Mouse (Mus musculus): ENCODE measurements around the gene Nabp1. TPM values are rescaled to one million over a fixed set of nuclear protein-coding genes. Genes with fewer than 3 reads are reported as not detected.

Gene Nabp1
- polyA plus RNA-seq, 1 experiment = 176 TPM

DNA sequence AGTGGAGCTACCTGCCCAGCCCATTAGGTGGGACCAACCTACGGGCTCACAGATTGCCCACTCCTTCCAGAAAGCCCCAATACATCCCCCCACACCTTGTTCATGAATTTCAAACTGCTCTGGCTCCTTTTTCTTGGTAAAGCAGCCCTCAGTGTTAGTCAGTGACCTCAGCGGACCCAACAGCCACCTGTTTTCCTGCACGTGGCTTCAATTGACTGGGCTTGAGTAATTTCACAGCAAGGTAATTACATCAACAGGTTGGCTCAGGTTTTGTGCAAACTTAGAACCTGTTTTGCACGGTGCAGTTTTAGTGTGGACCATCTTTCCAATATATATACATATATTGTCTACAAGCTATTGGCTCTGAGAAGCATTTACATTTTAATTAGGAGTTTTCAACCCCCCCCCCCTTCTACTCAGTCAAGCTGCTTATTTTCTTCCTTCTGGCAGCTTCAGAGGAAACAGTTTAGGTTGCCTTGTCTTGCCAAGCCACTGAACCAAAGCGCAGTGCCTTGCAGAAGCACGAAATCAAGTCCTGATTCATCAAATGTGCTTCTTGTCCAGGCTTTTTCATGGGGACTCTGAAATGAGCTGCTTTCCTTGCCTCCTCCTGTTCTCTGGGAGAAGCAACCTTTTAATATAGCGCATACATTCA, 35.0 kb upstream of the Nabp1 start:
- no peak overlapping the region for H3K27ac ChIP-seq (ENCODE audit: insufficient read depth, low read depth, low read length)
- H3K4me3 ChIP-seq (ENCODE audit: insufficient read depth, low read depth, low read length) = no peak overlapping the region
- 0 out of 2 replicates have a peak, but pooled peaks cover 3% of the 10 kb centered on the region for H3K4me1 ChIP-seq (ENCODE audit: control insufficient read depth, insufficient read depth, low read length)
- 73% methylated on average over 7 of the region's 7 CpGs for WGBS
- TF ChIP-seq POLR2A (IDR thresholded peaks at IDR 0.05; ENCODE audit: insufficient read depth, low read depth, low read length) (no peak), CTCF (IDR thresholded peaks at IDR 0.05; ENCODE audit: insufficient read depth, low read depth, low read length) (no peak)

DNA sequence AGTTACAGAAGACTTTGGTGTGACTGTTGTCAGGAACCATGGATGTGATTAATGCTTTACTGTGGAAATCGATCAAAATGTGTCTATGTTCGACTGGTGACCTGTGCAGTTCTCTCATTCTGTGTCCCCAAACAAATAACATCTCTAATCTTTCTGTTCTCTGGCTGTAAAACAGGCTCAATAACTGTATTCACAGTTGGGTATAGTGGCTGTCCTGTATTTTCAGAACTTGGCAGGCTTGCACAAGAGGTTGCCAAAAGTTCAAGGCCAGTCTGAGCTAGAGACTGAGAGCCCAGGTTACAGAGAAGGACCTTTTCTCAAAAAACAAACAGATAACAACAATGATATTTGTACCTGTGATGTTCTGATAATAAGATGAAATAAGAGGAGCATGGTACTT, 34.1 kb upstream of the Nabp1 start:
- Histone ChIP-seq H3K27ac (ENCODE audit: insufficient read depth, low read depth, low read length) (no peak overlapping the region), H3K4me1 (ENCODE audit: control insufficient read depth, insufficient read depth, low read length) (0 out of 2 replicates have a peak, but pooled peaks cover 3% of the 10 kb centered on the region), H3K4me3 (ENCODE audit: insufficient read depth, low read depth, low read length) (no peak overlapping the region)
- 76% methylated on average over 2 of the region's 2 CpGs for WGBS
- no peak for TF ChIP-seq POLR2A (IDR thresholded peaks at IDR 0.05; ENCODE audit: insufficient read depth, low read depth, low read length)
- no peak for TF ChIP-seq CTCF (IDR thresholded peaks at IDR 0.05; ENCODE audit: insufficient read depth, low read depth, low read length)

DNA sequence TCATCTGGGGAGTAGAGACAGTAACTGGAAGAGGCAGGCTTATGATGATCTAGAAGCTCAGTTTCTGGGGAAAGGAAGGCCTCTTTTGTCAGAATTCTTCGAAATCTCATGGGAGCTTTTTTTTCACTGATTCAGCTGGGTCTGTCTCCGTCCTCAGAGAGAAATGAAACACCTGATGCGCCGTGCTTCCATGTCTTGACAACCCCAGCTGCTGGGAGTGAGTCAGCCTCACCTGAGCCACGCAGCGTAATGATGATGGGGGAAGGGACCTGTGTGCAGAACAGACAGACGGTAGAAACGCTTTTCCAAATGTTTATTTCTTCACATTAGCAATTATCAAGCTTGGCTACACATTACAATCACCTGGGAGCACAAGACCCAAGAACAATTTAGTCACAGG, 31.6 kb upstream of the Nabp1 start:
- Histone ChIP-seq H3K4me1 (ENCODE audit: control insufficient read depth, insufficient read depth, low read length) (0 out of 2 replicates have a peak, but pooled peaks cover 3% of the 10 kb centered on the region), H3K4me3 (ENCODE audit: insufficient read depth, low read depth, low read length) (no peak overlapping the region), H3K27ac (ENCODE audit: insufficient read depth, low read depth, low read length) (no peak overlapping the region)
- WGBS = 74% methylated on average over 8 of the region's 8 CpGs
- TF ChIP-seq CTCF (IDR thresholded peaks at IDR 0.05; ENCODE audit: insufficient read depth, low read depth, low read length) (no peak), POLR2A (IDR thresholded peaks at IDR 0.05; ENCODE audit: insufficient read depth, low read depth, low read length) (no peak)

DNA sequence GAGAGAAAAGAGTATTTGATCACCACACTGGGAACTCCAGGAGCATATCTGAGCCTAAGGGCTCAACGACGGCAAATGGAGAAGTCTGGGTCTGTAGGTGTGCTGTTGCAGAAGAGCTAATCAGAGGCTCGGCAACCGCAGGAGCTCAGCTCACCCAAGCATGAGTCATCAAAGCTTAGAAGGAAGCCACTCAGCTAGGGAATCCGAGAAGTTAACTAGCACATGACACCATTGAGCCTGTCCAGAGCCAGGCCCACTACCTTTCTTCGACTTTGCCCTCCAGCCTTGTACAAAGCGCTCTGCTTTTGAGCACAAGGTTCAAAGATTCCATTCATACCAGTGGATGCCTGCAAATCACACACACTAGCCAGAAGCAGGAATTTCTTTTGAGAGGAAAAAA, 30.9 kb upstream of the Nabp1 start:
- 37% methylated on average over 7 of the region's 7 CpGs for WGBS
- no peak overlapping the region for H3K27ac ChIP-seq (ENCODE audit: insufficient read depth, low read depth, low read length)
- no peak overlapping the region for H3K4me3 ChIP-seq (ENCODE audit: insufficient read depth, low read depth, low read length)
- 0 out of 2 replicates have a peak, but pooled peaks cover 3% of the 10 kb centered on the region for H3K4me1 ChIP-seq (ENCODE audit: control insufficient read depth, insufficient read depth, low read length)
- TF ChIP-seq CTCF (IDR thresholded peaks at IDR 0.05; ENCODE audit: insufficient read depth, low read depth, low read length) (no peak), POLR2A (IDR thresholded peaks at IDR 0.05; ENCODE audit: insufficient read depth, low read depth, low read length) (no peak)

DNA sequence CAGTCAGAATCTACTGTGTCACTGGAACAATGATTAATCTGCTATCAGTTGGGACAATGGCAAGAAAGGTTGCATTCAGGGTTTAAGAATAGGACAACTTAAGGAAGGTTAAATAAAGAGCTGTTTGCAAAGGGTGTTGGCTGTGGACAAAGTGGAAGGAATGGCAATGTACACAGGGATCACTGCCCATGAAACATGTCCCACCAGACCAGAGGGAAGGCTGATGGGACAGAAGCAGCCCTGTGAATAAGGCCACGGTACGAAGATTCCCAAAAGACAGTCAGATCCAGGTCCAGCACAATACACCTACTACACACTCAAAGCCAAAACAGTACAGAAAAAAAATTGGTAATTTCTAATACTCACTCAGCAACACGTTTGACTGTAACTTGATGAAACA, 30.3 kb upstream of the Nabp1 start:
- Histone ChIP-seq H3K4me1 (ENCODE audit: control insufficient read depth, insufficient read depth, low read length) (0 out of 2 replicates have a peak, but pooled peaks cover 3% of the 10 kb centered on the region), H3K27ac (ENCODE audit: insufficient read depth, low read depth, low read length) (no peak overlapping the region), H3K4me3 (ENCODE audit: insufficient read depth, low read depth, low read length) (no peak overlapping the region)
- TF ChIP-seq POLR2A (IDR thresholded peaks at IDR 0.05; ENCODE audit: insufficient read depth, low read depth, low read length) = no peak
- no peak for TF ChIP-seq CTCF (IDR thresholded peaks at IDR 0.05; ENCODE audit: insufficient read depth, low read depth, low read length)
- WGBS = 88% methylated on average over 3 of the region's 3 CpGs

DNA sequence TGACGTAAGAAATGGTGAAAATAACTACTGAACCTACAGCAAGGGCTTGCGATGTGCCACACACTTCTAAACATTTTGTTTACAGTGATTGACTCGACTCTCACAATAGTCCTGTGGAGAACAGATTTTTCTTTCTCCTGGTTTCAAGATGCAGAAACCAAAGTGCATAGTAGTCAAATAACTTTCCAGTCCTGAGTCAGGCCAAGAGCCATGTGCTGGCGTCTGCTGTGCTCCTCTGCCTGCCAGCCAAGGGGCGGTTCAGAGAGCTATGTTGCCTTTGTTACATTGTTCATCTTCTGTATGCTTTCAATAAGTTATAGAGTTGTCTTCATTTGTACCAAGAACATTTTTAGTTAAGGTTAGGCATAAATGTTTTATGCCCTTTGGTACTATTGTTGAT, 29.2 kb upstream of the Nabp1 start:
- H3K4me3 ChIP-seq (ENCODE audit: insufficient read depth, low read depth, low read length) = no peak overlapping the region
- H3K4me1 ChIP-seq (ENCODE audit: control insufficient read depth, insufficient read depth, low read length) = 0 out of 2 replicates have a peak, but pooled peaks cover 3% of the 10 kb centered on the region
- no peak overlapping the region for H3K27ac ChIP-seq (ENCODE audit: insufficient read depth, low read depth, low read length)
- WGBS = 79% methylated on average over 5 of the region's 5 CpGs
- TF ChIP-seq POLR2A (IDR thresholded peaks at IDR 0.05; ENCODE audit: insufficient read depth, low read depth, low read length) = no peak
- TF ChIP-seq CTCF (IDR thresholded peaks at IDR 0.05; ENCODE audit: insufficient read depth, low read depth, low read length) = no peak

DNA sequence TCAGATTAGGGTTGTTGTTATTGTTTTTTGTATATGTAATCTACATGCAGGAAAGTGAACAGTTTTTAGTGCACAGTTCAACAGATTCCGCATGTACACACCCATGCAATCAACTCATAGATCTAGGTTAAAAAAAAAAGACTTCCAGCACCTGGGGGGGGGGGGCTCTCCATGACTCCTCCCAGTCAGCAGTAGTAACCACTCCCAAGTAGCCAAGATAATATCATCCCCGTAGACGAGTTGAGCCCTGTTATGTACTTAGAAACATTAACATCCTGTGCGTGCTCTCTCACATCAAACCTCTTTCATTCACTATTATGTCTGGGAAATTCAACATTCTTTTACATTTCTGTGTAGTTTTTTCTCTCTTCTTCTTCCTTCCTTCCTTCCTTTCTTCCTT, 28.0 kb upstream of the Nabp1 start:
- TF ChIP-seq POLR2A (IDR thresholded peaks at IDR 0.05; ENCODE audit: insufficient read depth, low read depth, low read length) (no peak), CTCF (IDR thresholded peaks at IDR 0.05; ENCODE audit: insufficient read depth, low read depth, low read length) (no peak)
- Histone ChIP-seq H3K27ac (ENCODE audit: insufficient read depth, low read depth, low read length) (no peak overlapping the region), H3K4me3 (ENCODE audit: insufficient read depth, low read depth, low read length) (no peak overlapping the region), H3K4me1 (ENCODE audit: control insufficient read depth, insufficient read depth, low read length) (0 out of 2 replicates have a peak, but pooled peaks cover 3% of the 10 kb centered on the region)
- WGBS = 86% methylated on average over 4 of the region's 4 CpGs

DNA sequence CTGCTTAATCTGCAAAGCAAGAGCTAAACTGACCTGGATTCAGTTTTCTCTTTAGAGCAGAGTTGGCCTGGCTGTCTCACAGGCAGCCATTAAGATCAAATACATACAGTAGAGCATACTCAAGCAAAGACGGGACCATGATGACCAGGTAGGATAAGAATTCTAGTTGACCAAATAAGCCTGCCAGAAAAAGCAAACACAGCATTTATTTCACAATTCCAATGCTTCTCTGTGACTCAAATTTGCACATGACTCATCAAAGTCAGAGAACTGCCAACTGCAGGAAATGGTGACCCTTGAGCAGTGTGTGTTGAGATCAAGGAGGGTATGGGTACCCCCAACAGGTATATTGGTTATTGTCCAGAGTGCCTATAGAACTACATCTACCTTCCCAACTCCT, 27.4 kb upstream of the Nabp1 start:
- no peak for TF ChIP-seq CTCF (IDR thresholded peaks at IDR 0.05; ENCODE audit: insufficient read depth, low read depth, low read length)
- no peak for TF ChIP-seq POLR2A (IDR thresholded peaks at IDR 0.05; ENCODE audit: insufficient read depth, low read depth, low read length)

DNA sequence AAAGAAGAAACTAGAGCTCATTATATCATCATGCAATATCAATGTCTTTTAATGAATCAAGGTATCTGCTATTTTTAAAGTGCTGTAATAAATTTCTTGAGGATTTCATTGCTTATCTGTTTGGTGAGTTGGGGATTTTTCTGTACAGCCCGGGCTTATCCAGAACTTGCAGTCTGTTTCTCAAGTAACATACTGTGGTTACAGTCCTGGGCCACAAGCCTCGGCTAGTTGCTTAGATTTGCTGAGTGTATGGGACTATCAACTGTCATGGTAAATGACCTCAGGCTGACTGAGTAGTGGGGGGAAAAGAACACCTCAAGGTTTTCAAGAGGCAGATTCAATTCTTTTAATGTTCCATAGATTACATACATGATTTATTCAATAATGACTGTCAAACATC, 24.8 kb upstream of the Nabp1 start:
- Histone ChIP-seq H3K27ac (ENCODE audit: insufficient read depth, low read depth, low read length) (no peak overlapping the region), H3K4me1 (ENCODE audit: control insufficient read depth, insufficient read depth, low read length) (no peaks in the 10 kb centered on the region), H3K4me3 (ENCODE audit: insufficient read depth, low read depth, low read length) (no peak overlapping the region)
- TF ChIP-seq CTCF (IDR thresholded peaks at IDR 0.05; ENCODE audit: insufficient read depth, low read depth, low read length) (no peak), POLR2A (IDR thresholded peaks at IDR 0.05; ENCODE audit: insufficient read depth, low read depth, low read length) (no peak)
- WGBS = 92% methylated on average over 2 of the region's 2 CpGs

More for the DNA sequence above, 27.4 kb upstream of the Nabp1 start:
- 0 out of 2 replicates have a peak, but pooled peaks cover 3% of the 10 kb centered on the region for H3K4me1 ChIP-seq (ENCODE audit: control insufficient read depth, insufficient read depth, low read length)
- H3K4me3 ChIP-seq (ENCODE audit: insufficient read depth, low read depth, low read length) = no peak overlapping the region
- H3K27ac ChIP-seq (ENCODE audit: insufficient read depth, low read depth, low read length) = no peak overlapping the region
- 85% methylated on average over 1 of the region's 1 CpGs for WGBS

All from olfactory bulb, adult 2 months (tissue).